Mouse (Mus musculus) activated CD4-positive, CD25-positive, alpha-beta regulatory T cell, adult 4 months (primary cell): Measurements from ENCODE around the gene Kcnh4. TPM values are rescaled to one million over a fixed set of nuclear protein-coding genes. Genes with fewer than 3 reads are reported as not detected.

ENCODE experiments used
- ATAC-seq: one replicate; pipeline ENCODE4 v1.8.0; 2017
- polyA plus RNA-seq, 2 experiments: library from polyadenylated mRNA; unstranded; fragments of 100-300 nt; shearing (Covaris generic); gene quantifications; one replicate each; pipeline ENCODE4 v1.2.1; 2017

Gene Kcnh4
- polyA plus RNA-seq, 2 experiments from 2014 or later, result 0.11 to 0.34 TPM

DNA sequence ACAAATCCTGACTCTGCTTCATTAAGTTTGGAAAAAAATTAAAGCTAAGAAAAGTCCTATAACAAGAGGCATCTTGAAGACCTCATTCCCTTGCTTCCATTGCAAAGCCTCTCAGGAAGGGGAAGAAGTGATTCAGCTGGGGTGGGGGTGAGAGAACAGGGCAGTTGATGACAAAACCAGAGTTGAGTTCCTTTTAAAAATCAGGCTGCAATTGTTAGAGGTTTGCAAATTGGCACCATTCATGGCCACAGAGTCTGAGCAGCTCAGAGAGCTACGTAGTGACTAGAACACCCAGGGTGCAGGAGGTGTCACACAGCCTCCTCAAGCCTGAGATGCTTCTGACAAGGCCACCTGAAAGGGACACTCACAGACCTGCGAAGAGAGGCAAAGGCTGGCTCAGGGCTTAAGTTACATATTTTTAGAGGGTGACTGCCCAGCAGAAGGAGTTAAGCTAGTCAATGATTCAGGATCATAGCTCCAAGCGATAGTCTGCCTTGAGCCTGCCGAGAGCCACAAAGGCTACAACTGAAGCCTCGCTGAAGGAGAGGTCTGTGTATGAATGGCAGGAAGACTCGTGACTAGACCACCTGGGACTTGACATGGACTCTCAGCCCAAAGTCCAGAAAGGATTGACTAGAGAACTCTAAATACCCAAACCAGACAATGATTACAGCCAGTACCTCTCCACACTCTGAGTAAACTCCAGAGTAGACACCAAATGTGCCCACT lies 29.1 kb downstream of the Kcnh4 start:
- ATAC-seq, result no peak

- ATAC-seq, result peak; percentile 28
Measured at GRCm38 (mm10) chr11:100729976-100730375, 29.8 kb downstream of the Kcnh4 start.

DNA sequence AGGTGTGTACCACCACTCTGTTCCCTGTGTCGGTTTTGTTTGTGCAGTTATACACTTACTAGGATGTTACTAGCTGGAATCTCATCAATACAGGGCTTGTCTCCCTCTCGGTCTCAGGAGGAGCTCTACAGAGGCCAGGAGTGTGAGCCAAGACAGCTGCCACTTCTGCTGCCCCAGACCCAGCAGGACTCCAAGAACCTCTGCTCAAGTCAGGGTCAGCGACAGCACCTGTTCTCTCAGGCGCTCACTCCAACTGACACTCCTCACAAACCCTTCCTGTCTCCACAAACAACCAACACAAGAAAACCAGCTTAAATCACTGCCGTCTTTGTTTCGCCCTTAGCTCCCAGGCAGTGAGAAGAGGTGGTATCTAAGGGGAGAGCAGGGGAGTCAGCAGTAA lies 31.1 kb downstream of the Kcnh4 start:
- ATAC-seq, result no peak

DNA sequence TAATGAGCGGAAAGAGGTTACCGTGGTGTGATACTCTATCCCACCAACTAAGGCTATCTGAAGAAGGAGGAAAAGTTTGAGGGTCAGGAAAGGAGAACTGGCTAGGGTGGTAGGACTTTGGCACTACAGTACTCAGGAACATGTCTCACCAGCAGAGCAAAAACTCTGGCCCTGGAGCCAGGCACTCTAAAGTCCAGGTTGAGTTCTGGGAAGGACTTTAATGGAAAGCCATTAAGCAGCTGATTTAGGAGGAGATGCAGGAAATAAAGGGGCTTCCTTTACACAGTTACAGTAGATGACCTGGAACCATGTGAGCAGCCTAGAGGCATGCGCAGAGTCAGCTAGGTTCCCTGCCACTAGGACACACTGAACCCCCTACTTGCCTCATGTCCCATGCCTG lies 32.5 kb downstream of the Kcnh4 start:
- no peak for ATAC-seq

DNA sequence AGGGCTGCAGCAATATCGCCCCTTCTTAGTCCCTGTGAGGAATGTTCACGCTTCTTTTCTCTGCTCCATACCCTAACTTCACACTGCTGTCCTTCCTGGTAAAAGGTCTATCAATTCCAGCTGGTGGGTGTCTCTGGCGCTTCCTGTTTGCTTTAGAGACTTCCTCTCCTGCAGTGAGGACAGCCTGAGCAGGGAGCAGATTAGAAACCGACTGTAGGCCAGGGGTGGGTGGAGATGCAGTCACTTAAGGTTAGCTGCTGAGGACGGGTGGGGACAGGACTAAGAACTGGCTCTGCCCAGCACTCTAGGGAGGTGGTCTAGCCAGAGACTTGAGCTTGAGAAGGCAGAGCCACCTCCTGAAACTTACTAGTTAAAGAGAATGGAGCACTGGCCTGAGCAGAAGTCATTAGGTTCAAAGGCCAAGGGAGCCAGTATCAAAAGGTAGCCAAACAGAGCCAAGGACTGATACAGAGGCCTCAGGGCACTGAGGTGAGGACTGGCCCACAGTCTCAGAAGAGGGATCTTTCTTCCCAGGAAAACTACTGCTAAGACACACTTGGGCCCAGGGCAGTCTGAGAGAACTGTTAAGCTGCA lies 34.7 kb downstream of the Kcnh4 start:
- ATAC-seq, result no peak

- no peak for ATAC-seq
Measured at GRCm38 (mm10) chr11:100722493-100723028, 37.2 kb downstream of the Kcnh4 start.

DNA sequence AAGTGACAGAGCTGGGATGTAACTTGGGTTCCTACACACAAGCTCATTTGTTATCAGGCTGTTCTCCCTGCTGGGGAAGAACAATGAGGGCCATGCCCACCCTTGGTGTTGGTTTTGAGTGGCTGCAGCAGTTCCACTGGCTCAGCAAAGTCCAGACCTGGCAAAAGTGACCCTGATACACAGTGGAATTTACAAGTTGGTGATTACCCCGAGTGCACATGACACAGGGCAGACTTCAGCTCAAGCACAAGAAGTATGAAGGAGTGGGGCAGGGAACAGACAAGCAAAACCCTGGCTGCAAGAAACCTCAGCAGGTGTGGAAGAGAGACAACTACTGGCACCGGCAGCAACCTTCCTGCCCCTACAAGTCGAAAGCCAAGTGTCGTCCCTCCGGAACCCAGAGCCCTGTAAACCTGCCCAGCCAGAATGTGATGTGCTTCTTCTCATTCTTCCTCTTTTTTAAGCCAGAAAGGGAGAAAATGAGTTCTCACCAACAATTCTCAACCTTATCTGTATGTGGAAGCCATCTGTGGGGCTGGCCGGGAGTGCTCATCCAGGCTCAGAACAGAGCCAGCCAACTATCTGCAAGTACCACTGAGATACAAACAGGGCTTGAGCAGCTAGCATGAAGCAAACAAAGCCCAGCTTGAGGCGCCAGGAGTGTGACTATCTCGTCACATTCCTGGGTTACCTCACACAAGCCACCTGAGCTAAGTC lies 37.8 kb downstream of the Kcnh4 start:
- ATAC-seq, result no peak

GRCm38 (mm10) chr11:100721254-100721653 lies 38.5 kb downstream of the Kcnh4 start:
- no peak for ATAC-seq

DNA sequence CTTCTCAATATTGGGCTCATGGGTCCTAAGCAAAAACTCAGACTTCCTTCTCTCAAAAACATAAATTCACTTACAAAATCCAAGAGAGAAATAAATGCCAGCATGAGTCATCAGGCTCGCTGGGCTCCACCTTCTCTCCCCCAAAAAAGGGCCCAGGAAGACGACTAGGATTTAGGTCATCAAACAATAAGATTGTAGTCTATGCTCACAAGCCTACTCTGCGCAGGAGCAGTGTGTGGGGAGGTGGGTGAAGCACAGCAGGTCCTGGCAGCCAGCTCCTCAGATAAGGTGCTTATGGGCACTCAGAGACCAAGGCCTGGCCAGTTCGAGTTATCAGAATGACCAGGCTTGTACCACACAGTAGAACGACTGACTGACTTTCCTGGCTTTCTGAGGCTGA lies 39.4 kb downstream of the Kcnh4 start:
- ATAC-seq, result no peak

GRCm38 (mm10) chr11:100719893-100720292 lies 39.8 kb downstream of the Kcnh4 start:
- ATAC-seq, result no peak

- no peak for ATAC-seq
Measured at GRCm38 (mm10) chr11:100719312-100719711, 40.4 kb downstream of the Kcnh4 start.

- no peak for ATAC-seq
Measured at GRCm38 (mm10) chr11:100718866-100719265, 40.9 kb downstream of the Kcnh4 start.

DNA sequence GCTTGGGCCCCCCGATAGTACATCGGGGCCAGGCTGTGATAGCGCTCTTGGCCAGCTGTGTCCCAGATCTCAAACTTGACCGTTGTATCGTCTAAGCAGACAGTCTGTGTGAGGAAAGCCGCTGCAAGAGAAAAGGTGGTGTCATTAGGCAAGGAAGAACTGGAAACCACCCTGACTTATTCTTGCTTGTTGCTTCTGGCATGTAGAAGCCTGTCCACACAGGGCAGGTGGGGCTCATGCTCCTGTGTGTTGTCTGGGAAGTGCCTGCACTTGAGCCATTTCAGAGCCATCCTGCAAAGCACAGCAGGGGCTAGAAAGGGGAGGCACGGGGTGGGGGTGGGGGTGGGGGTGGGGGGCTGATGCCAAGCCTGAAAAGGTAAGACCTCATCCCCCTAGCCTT lies 41.3 kb downstream of the Kcnh4 start:
- ATAC-seq, result no peak

GRCm38 (mm10) chr11:100716649-100717048 lies 43.1 kb downstream of the Kcnh4 start:
- ATAC-seq, result no peak

DNA sequence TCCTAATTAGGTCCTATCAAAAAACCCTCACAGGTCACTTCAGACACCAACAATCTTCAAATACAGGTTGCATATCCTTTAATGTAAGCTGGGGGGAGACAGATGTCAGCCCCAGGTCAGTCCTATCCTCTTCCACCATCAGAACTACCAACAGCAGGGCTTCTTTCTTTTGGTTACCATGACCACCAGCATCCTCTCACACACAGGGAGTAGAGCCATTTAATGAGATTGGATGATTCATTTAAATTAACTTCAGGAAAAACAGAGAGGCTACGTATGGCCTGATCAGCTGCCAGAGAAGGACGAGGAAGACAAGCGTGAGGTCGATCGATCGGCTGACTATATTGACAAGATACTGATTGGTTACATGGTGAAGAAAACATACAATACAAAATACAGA lies 44.8 kb downstream of the Kcnh4 start:
- no peak for ATAC-seq

DNA sequence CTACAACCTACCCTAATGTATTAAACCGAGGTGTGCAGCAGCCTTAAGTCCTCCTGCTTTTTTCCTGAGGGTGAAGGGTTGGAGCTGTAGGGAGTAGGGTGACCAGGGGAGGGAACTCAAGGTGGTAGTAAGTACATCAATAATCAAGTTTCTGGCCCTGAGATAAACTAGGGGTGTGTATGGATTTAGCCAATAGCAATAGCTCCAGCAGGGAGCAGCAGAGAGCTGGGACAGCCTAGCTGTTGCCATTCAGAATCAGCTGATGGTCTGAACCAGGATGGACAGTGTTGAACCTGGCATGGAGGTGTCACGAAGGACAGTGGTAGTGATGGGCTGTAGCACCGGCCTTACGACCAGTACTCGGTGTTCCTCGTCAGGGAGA lies 45.2 kb downstream of the Kcnh4 start:
- ATAC-seq, result peak; percentile 37

- ATAC-seq, result peak; percentile 86
Measured at GRCm38 (mm10) chr11:100713735-100714533, 45.8 kb downstream of the Kcnh4 start, which contains the start of gene Hspb9. Gene Hspb9, plus strand, starts transcription at chr11:100713850.

DNA sequence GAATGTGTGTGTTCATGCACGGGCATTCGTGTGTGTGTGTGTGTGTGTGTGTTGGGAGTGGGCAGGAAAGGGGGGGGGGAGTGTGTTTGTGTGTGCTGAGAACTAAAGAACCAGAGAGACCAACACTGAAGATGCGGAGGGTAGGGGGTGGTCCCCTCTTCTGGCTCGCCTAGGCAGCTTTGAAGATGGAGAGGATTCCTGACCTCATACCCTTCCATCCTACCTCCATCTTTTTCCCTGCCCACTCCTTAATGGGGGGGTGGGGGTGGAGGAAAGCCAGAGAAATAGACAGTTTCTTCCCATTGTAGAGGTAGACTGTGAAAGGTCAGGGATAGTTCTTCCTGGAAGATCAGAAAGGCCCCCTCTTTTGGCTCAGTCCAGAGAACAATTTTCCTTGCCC lies 46.6 kb downstream of the Kcnh4 start:
- ATAC-seq, result no peak

DNA sequence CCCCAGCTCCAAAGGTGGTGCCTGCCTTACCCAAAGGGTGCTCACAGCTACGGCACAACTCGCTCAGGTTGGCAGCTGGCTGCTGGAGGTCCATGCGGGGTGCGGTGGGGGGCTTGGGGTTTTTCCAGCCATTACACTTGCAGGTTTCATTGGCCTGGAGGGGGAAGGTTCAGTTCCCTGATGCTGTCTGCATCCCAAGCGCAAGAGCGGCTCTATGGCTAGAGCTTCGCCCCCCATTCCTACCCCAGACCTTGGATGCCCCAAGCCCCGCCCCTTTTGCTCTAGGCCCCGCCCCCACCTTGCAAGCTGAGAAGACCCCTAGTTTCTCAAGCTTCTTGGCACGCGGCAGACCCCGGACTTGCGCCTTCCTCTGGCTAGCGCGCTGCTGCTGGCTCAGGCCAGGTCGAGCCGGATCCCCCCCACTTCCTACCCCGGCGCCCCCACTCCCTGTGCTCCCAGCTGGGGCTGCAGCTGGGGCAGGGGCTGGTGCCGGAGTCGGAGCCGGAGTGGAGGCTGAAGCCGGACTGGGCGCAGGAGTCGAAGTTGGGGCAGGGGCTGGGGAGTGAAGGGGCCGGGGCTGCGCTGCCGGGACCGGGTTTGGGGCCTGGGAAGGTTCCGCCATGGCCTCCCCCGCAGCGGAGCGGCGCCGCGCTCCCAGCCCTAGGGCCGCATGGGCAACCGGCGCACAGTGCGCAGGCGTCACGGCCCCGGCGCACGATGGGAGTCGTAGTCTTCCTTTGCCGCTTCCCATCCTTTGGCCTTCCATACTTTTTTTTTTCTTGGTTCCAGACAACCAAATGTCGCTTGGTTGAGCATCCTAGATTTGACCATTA lies 47.7 kb downstream of the Kcnh4 start, which contains the start of gene Kat2a:
TSS of gene Kat2a (minus strand) at position 683 of the 833 bp plus-strand sequence.
- ATAC-seq, result no peak

GRCm38 (mm10) chr11:100710977-100711376 lies 48.8 kb downstream of the Kcnh4 start:
- no peak for ATAC-seq

- no peak for ATAC-seq
Measured at GRCm38 (mm10) chr11:100710528-100710927, 49.2 kb downstream of the Kcnh4 start.
